Mouse (Mus musculus): ENCODE measurements at regions not wholly inside any gene's neighbourhood (a gene's known extent, or its start where the extent isn't known, plus 50 kb on each side); places are given as distances from the start of the nearest gene placed in this dataset.

DNA sequence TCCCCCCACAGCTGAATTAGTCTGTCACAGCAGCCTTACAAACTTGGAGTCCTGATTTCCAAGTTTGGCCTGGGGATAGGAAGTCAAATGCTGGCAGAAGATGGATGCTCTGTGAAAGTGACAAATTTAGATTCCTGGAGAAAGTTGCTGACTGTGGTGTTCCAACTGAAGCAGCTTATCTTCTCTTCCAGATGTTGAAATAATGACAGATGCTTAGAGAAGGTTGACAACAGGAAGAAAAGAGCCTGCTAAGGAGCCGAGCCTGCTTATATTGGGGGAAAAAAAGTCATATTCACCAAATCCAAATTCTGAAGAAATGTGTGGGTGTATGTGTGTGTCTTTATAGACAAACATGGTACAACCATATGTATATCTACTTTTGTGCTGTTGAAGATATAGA, 1380.4 kb upstream of the Cdh8 start:
- DNase-seq = no peak

DNA sequence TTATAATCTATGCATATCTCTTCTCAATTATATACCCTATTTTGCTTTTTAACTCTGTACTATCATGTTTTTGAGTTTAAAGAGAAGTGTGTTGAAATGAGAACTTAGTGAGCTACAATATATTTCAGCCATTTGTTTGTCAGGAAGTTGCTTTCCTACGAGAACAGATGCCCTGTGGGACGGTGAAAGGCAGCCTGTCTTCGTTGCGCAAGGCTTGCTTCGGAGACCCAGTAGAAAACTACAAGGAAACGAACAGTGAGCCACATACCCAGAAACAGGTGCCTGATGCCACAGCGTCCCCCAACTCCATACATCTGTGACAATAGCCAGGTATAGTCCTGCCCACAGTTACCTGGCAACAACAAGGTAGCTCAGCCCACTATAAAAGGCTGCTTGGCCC, 1377.7 kb upstream of the Cdh8 start:
- DNase-seq = no peak

DNA sequence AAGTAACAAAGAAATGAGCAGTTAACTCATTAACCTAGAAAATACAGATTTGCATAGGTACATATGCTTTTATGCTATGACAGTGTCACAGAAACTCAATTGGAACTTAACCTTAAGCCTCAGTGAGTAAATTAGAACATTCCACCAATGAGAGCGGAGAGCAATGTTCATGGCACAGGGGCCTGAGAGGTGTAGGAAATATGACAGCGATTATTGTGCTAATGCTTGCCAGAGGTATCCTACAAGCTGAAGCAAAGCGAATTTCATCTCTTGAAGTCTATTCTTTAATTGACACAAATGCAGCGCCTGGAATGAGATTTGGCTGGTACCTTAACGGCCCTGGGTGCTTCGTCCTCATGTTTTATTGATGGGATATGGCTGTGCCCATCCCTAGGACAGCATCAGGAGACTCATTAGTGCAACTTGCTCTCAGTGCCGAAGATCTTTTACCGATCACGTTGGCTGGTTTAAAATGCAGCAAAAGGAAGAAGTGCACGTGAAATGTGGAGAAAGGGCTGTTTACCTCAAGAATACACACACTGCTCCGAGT, 1374.4 kb upstream of the Cdh8 start:
- no peak for DNase-seq

DNA sequence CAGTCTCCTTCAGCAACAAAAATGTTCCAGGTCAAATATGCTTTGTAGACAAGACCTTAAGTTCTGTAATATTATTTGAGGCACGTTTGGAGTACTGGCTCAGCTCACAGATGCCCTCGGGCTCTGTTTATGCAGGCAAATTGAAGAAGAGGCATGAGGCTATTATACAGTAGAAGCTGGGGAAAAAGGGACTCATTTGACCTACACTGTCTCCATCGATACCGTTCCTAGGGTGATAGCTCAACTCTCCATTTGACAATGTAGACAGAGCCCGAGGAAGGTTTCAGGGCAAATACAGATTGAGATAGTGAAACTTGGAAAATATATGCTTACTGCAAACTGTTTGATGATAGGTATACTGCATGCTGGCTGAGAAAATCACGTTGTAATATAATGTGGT, 1371.9 kb upstream of the Cdh8 start:
- no peak for DNase-seq

DNA sequence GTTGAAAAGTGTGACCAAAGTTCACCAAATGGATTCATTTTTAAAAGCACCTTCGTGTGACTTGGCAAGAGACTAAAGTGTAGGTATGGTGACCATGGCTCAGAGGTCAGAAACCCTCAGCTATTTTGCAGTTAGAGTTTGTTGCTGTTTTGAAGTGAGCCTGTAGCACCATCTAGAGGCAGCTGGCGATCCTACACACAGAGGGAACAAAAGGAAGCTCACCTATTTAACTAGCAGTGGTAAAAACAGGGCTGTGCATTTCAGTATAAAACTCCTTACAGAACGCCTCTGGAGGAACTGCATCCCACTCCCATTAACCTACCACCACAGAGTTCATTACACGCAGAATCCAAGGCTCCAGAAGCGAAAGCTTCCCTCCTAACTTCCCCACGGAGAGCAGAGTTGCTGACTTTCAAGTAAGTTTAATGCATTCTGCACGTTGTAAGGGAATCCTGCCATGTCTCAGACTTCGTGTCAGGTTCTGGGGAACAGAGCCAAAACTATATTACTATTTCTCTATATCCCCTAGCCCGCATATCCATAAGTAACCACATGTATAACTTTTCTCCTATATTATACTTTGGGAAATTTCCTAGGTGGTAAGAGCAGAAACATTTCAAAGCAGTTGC, 1356.6 kb upstream of the Cdh8 start:
- DNase-seq = peak; percentile 8

DNA sequence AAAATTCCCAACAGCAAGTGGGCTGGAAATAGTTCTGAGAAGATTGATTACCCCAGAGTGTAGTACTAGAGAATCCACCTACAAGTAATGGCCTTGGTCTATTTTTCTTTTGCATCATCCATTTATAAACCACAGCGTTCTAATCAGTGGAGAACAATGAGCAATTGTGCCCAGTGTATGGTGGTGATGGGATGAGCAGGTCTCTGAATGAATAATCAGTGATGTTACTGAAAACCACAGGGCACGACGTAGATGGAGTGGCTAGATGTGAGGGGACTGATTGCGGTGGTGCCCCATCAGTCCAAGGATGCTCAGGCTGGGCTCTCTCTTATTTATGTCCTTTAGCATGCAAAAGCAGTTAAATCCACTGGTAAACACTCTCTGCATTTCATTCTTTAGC, 1353.3 kb upstream of the Cdh8 start:
- DNase-seq = no peak

DNA sequence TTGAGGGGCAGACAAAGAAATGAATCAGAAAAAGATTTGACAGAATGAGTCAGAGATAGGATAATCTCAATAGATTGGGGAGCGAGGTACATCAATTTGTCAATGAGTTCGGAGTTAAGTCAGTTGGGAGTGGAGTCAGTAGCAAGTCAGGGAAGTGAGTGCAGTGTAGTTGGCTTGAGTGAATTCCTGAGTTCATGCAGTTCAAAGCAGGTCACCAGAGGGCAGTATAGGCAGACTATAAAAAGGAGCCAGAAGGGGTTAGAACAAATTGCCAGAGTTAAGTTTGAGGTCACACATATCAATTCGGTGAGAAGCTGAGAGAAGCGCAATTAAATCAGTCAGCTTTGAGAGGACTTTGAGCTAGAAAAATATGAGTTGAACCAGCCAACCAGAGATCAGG, 1317.7 kb upstream of the Cdh8 start:
- no peak for DNase-seq

DNA sequence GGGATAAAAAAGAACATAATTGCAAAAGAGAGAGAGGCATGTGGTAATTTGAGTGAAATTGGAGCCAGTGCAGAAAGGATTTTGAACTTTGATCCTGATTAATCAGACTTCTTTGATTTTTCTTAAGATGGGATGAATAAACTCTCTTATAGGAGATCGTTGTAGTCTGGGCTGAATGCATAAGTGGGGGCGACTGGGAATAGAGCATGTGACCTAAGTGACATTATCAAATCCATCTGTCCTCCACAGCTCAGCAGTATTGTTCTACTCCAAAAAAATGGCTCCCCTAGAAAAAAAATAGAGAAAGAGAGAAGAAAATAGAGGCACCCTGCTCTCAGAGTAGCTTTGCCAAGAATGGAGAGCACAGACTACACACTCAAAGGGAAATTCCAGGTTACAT, 1286.1 kb upstream of the Cdh8 start:
- no peak for DNase-seq

DNA sequence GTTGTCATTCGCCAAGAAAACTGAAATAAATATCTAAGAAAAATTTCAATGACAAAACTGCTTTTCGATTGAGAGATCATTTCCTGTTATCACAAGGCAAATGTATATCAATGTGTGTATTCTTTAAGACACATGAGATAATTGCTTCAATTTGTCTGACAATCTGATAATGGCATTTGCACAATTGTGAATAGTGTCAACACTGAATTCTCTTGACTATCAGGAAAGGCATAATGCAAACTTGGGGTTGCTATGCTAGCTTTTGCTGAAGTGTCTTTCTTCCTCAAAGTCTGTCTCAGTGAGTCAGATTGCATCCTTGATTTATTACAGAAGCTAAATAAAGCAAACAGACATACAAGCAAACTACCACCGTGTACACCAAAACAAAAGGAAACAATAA, 1278.8 kb upstream of the Cdh8 start:
- DNase-seq = no peak

DNA sequence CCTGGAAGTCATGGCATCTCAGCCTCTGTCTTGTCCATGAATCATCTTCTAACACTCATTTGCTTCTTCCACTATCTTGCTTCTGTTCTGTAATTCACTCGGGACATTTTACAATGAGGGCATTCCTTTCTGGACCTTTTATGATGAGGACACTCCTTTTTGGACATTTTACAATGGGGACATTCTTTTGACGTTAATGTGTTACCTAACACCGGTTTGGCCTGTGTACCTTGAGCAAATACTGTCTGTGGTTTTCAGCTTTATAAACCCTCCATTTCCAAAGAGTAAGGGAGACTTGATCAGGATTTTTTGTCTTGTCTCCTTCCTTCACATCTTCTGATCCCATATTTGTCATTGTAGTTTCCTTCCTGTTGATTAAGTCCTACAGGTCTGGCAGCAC, 1262.3 kb upstream of the Cdh8 start:
- no peak for DNase-seq

Data from cerebellum, adult 11-12 months (tissue).